Mouse (Mus musculus) right cerebral cortex, adult 2 months (tissue): ENCODE measurements at regions not wholly inside any gene's neighbourhood (a gene's known extent, or its start where the extent isn't known, plus 50 kb on each side); places are given as distances from the start of the nearest gene placed in this dataset.
A peak's percentile ranks its signal among the peaks of the same experiment; 100 is the strongest.
"Not testable (repeated sequence)": the region's sequence is repeated elsewhere in the genome, so short reads cannot be mapped to it uniquely, and the experiment has no call there.

Experiments
- DNase-seq, 2 experiments: peaks; one replicate each; pipeline ENCODE4 v3.0.0; 2021 to 2022; ENCODE audit warnings: low spot score in 2 of 2

- DNase-seq: peak; percentile 68 to 82
These were observed 174.6 kb downstream of the Eepd1 start for GRCm38 (mm10) chr9:25655767-25656513.

GRCm38 (mm10) chr9:25656534-25656933, 175.2 kb downstream of the Eepd1 start:
- DNase-seq: no peak

- DNase-seq: no peak
These were observed 202.4 kb downstream of the Eepd1 start for GRCm38 (mm10) chr9:25683635-25684333.

- peak; percentile 67 to 70 for DNase-seq
These were observed 212.3 kb downstream of the Eepd1 start for GRCm38 (mm10) chr9:25693632-25694031.

- no peak for DNase-seq
These were observed 213.7 kb downstream of the Eepd1 start for GRCm38 (mm10) chr9:25695018-25695417.

GRCm38 (mm10) chr9:25713636-25714035, 232.3 kb downstream of the Eepd1 start:
- DNase-seq: peak; percentile 18

- DNase-seq: no peak
These were observed 262.8 kb downstream of the Eepd1 start for GRCm38 (mm10) chr9:25744162-25744561.

GRCm38 (mm10) chr9:25751138-25751537, 269.8 kb downstream of the Eepd1 start:
- DNase-seq: no peak

- DNase-seq: no peak
These were observed 292.6 kb downstream of the Eepd1 start for GRCm38 (mm10) chr9:25773899-25774298.

GRCm38 (mm10) chr9:25782631-25783030, 301.3 kb downstream of the Eepd1 start:
- DNase-seq: no peak

GRCm38 (mm10) chr9:25795142-25795910, 314.0 kb downstream of the Eepd1 start:
- DNase-seq: no peak

GRCm38 (mm10) chr9:25809562-25809961, 328.2 kb downstream of the Eepd1 start:
- no peak for DNase-seq

- DNase-seq: no peak
These were observed 351.9 kb downstream of the Eepd1 start for GRCm38 (mm10) chr9:25833295-25833694.

GRCm38 (mm10) chr9:25849914-25850313, 368.6 kb downstream of the Eepd1 start:
- DNase-seq: not testable (repeated sequence)

GRCm38 (mm10) chr9:25850608-25851007, 369.3 kb downstream of the Eepd1 start:
- DNase-seq: not testable (repeated sequence)

- DNase-seq: no peak
These were observed 373.2 kb downstream of the Eepd1 start for GRCm38 (mm10) chr9:25854545-25854944.

- DNase-seq: no peak
These were observed 388.9 kb downstream of the Eepd1 start for GRCm38 (mm10) chr9:25870260-25870659.

- DNase-seq: no peak
These were observed 415.1 kb downstream of the Eepd1 start for GRCm38 (mm10) chr9:25896333-25896905.
